Comparison of ENCODE assay signal across 14 mouse cellular contexts in genomic region chr2:76928816-76929215, GRCm38 (mm10). TPM values are rescaled to one million over a fixed set of nuclear protein-coding genes. Genes with fewer than 3 reads are reported as not detected.
DNase-seq lines count a peak whose midpoint lies in the region; ATAC-seq lines count a peak whose summit lies in the region.
"Had no signal": no experiment of that assay in that cellular context is flagged by ENCODE, and none has a peak within 500 bp of the region (broad histone marks: within the 10 kb centered on the region; RNA-seq: fewer than 3 reads in every experiment).

No protein-coding gene starts in this region.

- no peaks in the 10 kb centered on the region for H3K4me1 ChIP-seq in forebrain, embryonic 14.5 days (ENCODE audit: control insufficient read depth, insufficient read depth, low read length)
- H3K4me1 ChIP-seq in forebrain, embryonic 12.5 days, result no peaks in the 10 kb centered on the region
- no peaks in the 10 kb centered on the region for H3K4me1 ChIP-seq in hindbrain, embryonic 15.5 days (replicated peaks)
- H3K4me1 ChIP-seq in hindbrain, embryonic 12.5 days, result no peaks in the 10 kb centered on the region
- H3K4me1 ChIP-seq: neural tube, embryonic 12.5 days had no signal

- no peak overlapping the region for H3K4me2 ChIP-seq in forebrain, embryonic 14.5 days (ENCODE audit: low read length)
- no peak overlapping the region for H3K4me2 ChIP-seq in forebrain, embryonic 12.5 days
- H3K4me2 ChIP-seq in hindbrain, embryonic 15.5 days, result no peak overlapping the region
- H3K4me2 ChIP-seq in hindbrain, embryonic 12.5 days (replicated peaks), result no peak overlapping the region
- H3K4me2 ChIP-seq: liver, embryonic 11.5 days; midbrain, embryonic 12.5 days; neural tube, embryonic 12.5 days had no signal

- no peak overlapping the region for H3K9ac ChIP-seq in forebrain, embryonic 14.5 days (ENCODE audit: low read length)
- no peak overlapping the region for H3K9ac ChIP-seq in forebrain, embryonic 12.5 days
- H3K9ac ChIP-seq in hindbrain, embryonic 15.5 days, result no peak overlapping the region
- no peak overlapping the region for H3K9ac ChIP-seq in hindbrain, embryonic 12.5 days
- H3K9ac ChIP-seq: midbrain, embryonic 12.5 days; neural tube, embryonic 12.5 days had no signal

- no peaks in the 10 kb centered on the region for H3K9me3 ChIP-seq in forebrain, embryonic 14.5 days (replicated peaks; ENCODE audit: control insufficient read depth, low read length)
- H3K9me3 ChIP-seq in forebrain, embryonic 12.5 days, result no peaks in the 10 kb centered on the region
- H3K9me3 ChIP-seq in hindbrain, embryonic 15.5 days, result no peaks in the 10 kb centered on the region
- H3K9me3 ChIP-seq in hindbrain, embryonic 12.5 days (replicated peaks), result no peaks in the 10 kb centered on the region
- H3K9me3 ChIP-seq: midbrain, embryonic 12.5 days; neural tube, embryonic 12.5 days had no signal

- DNase-seq in forebrain, embryonic 14.5 days (ENCODE audit: low spot score), result peak; percentile 53
- DNase-seq in brain, adult 2 months (ENCODE audit: low read depth, low spot score), result peak; percentile 89
- peak; percentile 80 for DNase-seq in cerebellum, adult 9-11 months
- no peak for DNase-seq in yolk sac, embryonic 10.5 days (ENCODE audit: low spot score)
- DNase-seq in urinary bladder, postnatal 36 days (ENCODE audit: low spot score in 2 of 2), result no peak
- DNase-seq: kidney, postnatal 14 days; thymus, postnatal 4 days had no signal

- H3K27me3 ChIP-seq in forebrain, embryonic 14.5 days (replicated peaks; ENCODE audit: control insufficient read depth, insufficient read depth, low read length), result no peaks in the 10 kb centered on the region
- no peaks in the 10 kb centered on the region for H3K27me3 ChIP-seq in forebrain, embryonic 12.5 days
- H3K27me3 ChIP-seq in hindbrain, embryonic 15.5 days, result no peaks in the 10 kb centered on the region
- H3K27me3 ChIP-seq in hindbrain, embryonic 12.5 days, result no peaks in the 10 kb centered on the region
- H3K27me3 ChIP-seq: midbrain, embryonic 12.5 days; neural tube, embryonic 12.5 days had no signal

- 65% methylated on average over 3 of the region's 3 CpGs for WGBS in forebrain, embryonic 14.5 days
- 88% methylated on average over 3 of the region's 3 CpGs for WGBS in forebrain, embryonic 12.5 days
- 63% methylated on average over 3 of the region's 3 CpGs for WGBS in hindbrain, embryonic 15.5 days
- 74% methylated on average over 3 of the region's 3 CpGs for WGBS in hindbrain, embryonic 12.5 days

- no peak overlapping the region for H3K4me3 ChIP-seq in forebrain, embryonic 14.5 days (ENCODE audit: low read depth, low read length)
- H3K4me3 ChIP-seq in forebrain, embryonic 12.5 days (replicated peaks), result no peak overlapping the region
- H3K4me3 ChIP-seq in hindbrain, embryonic 15.5 days, result no peak overlapping the region
- H3K4me3 ChIP-seq in hindbrain, embryonic 12.5 days, result no peak overlapping the region
- H3K4me3 ChIP-seq: midbrain, embryonic 12.5 days; neural tube, embryonic 12.5 days had no signal

- H3K36me3 ChIP-seq in forebrain, embryonic 14.5 days (ENCODE audit: control insufficient read depth, insufficient read depth, low read length), result no peaks in the 10 kb centered on the region
- H3K36me3 ChIP-seq in forebrain, embryonic 12.5 days (replicated peaks), result no peaks in the 10 kb centered on the region
- no peaks in the 10 kb centered on the region for H3K36me3 ChIP-seq in hindbrain, embryonic 15.5 days
- H3K36me3 ChIP-seq in hindbrain, embryonic 12.5 days, result no peaks in the 10 kb centered on the region
- H3K36me3 ChIP-seq: midbrain, embryonic 12.5 days; neural tube, embryonic 12.5 days had no signal

- peak; percentile 76; the same call in 1 of the 2 replicates for ATAC-seq in forebrain, embryonic 14.5 days
- no peak for ATAC-seq in forebrain, embryonic 12.5 days (ENCODE audit: low FRiP score)
- peak; percentile 61; the same call in 1 of the 2 replicates for ATAC-seq in hindbrain, embryonic 15.5 days (ENCODE audit: low FRiP score, low read depth)
- no peak for ATAC-seq in hindbrain, embryonic 12.5 days (ENCODE audit: low FRiP score)
- ATAC-seq: lung, postnatal 0 days had no signal

- no peak overlapping the region for H3K27ac ChIP-seq in forebrain, embryonic 14.5 days (ENCODE audit: low read depth, low read length)
- H3K27ac ChIP-seq in forebrain, embryonic 12.5 days, result no peak overlapping the region
- H3K27ac ChIP-seq in hindbrain, embryonic 15.5 days (replicated peaks), result no peak overlapping the region
- no peak overlapping the region for H3K27ac ChIP-seq in hindbrain, embryonic 12.5 days
- H3K27ac ChIP-seq: midbrain, embryonic 12.5 days; neural tube, embryonic 12.5 days had no signal

RNA-seq across cellular contexts. Expression of gene Ttn, which starts 53.5 kb away (rescaled TPM):
- 0.09 and 0.23 TPM in 2 replicates for polyA plus RNA-seq in forebrain, embryonic 14.5 days (2014; fragmentation: Nextera tagmentation; extraction: Ambion mirVana)
- polyA plus RNA-seq in forebrain, embryonic 12.5 days (2016; fragmentation: Nextera tagmentation; extraction: Ambion mirVana), result 0.21 and 1.2 TPM in 2 replicates
- polyA plus RNA-seq in hindbrain, embryonic 15.5 days (2015; fragmentation: Nextera tagmentation; extraction: Ambion mirVana), result 0.30 and 0.77 TPM in 2 replicates
- 2.5 and 19.0 TPM in 2 replicates for polyA plus RNA-seq in hindbrain, embryonic 12.5 days (2016; fragmentation: Nextera tagmentation; extraction: Ambion mirVana)

Comparison
In these comparisons a context has a peak if more than half of its experiments do, and no peak if none do; other contexts are left out.
1. ATAC-seq: peak in forebrain, embryonic 14.5 days (single experiment) and hindbrain, embryonic 15.5 days (single experiment); none in forebrain, embryonic 12.5 days (single experiment) and hindbrain, embryonic 12.5 days (single experiment).
2. DNase-seq: peak in forebrain, embryonic 14.5 days (single experiment), brain, adult 2 months (single experiment) and cerebellum, adult 9-11 months (single experiment); none in yolk sac, embryonic 10.5 days (single experiment) and urinary bladder, postnatal 36 days (0 of 2).